Comparison of ENCODE assay signal across 16 mouse cellular contexts in genomic region chr16:24496635-24497034, GRCm38 (mm10).
"Had no signal": no experiment of that assay in that cellular context is flagged by ENCODE, and none has a peak within 500 bp of the region (broad histone marks: within the 10 kb centered on the region; RNA-seq: fewer than 3 reads in every experiment).

No protein-coding gene starts in this region.

- H3K9me3 ChIP-seq: limb, embryonic 10.5 days; liver, embryonic 12.5 days; megakaryocyte, embryonic 14.5 days; midbrain, embryonic 15.5 days; neural tube, embryonic 13.5 days had no signal

- H3K4me2 ChIP-seq: liver, embryonic 12.5 days; lung, embryonic 14.5 days; midbrain, embryonic 11.5 days; midbrain, embryonic 15.5 days; neural tube, embryonic 13.5 days had no signal

- H3K27ac ChIP-seq: limb, embryonic 10.5 days; liver, embryonic 12.5 days; midbrain, embryonic 15.5 days; neural tube, embryonic 13.5 days had no signal

- H3K36me3 ChIP-seq: limb, embryonic 10.5 days; liver, embryonic 12.5 days; midbrain, embryonic 15.5 days; neural tube, embryonic 13.5 days had no signal

- H3K9ac ChIP-seq: liver, embryonic 12.5 days; lung, embryonic 14.5 days; midbrain, embryonic 15.5 days; neural tube, embryonic 13.5 days had no signal

- H3K4me3 ChIP-seq: limb, embryonic 10.5 days; liver, embryonic 12.5 days; megakaryocyte, embryonic 14.5 days; midbrain, embryonic 15.5 days; neural tube, embryonic 13.5 days had no signal

- H3K4me1 ChIP-seq: midbrain, embryonic 15.5 days had no signal

- DNase-seq: kidney, adult 9 months; kidney, postnatal 14 days; lung, embryonic 14.5 days; lung, postnatal 10 days; lung, postnatal 4 days; retina, postnatal 1 day; right cerebral cortex, postnatal 4 days; spleen, adult 18-20 months; thymus, adult 2 months; thymus, postnatal 36 days had no signal

- H3K27me3 ChIP-seq: liver, embryonic 12.5 days; midbrain, embryonic 15.5 days; neural tube, embryonic 13.5 days had no signal

- ATAC-seq: liver, embryonic 12.5 days; midbrain, embryonic 15.5 days had no signal
